Mouse (Mus musculus) thymus, postnatal 4 days (tissue): ENCODE results near the gene Olfr1161.
"Not testable (repeated sequence)": the region's sequence is repeated elsewhere in the genome, so short reads cannot be mapped to it uniquely, and the experiment has no call there.

ENCODE experiments used
- DNase-seq: peaks from one replicate; pipeline ENCODE4 v3.0.0; 2021

The Olfr1161 gene

GRCm38 (mm10) chr2:88022474-88022873 is at the start of gene Olfr1161:
Gene Olfr1161, plus strand, starts transcription at chr2:88022774.
- not testable (repeated sequence) for DNase-seq

GRCm38 (mm10) chr2:87974563-87974962 is 48.0 kb upstream of the Olfr1161 start, which contains the start of gene Olfr74:
Gene Olfr74, minus strand, starts transcription at chr2:87974663.
- no peak for DNase-seq

GRCm38 (mm10) chr2:87989813-87990212 is 32.8 kb upstream of the Olfr1161 start, which contains the start of gene Olfr1158:
Gene Olfr1158, plus strand, starts transcription at chr2:87990113.
- DNase-seq: no peak

- no peak for DNase-seq
Observed at GRCm38 (mm10) chr2:88007515-88008318, 14.9 kb upstream of the Olfr1161 start, which contains the start of gene Olfr1160. Gene Olfr1160, minus strand, starts transcription at chr2:88008268.

- no peak for DNase-seq
Observed at GRCm38 (mm10) chr2:88037599-88037998, 15.0 kb downstream of the Olfr1161 start, which contains the start of gene Olfr73. Gene Olfr73, minus strand, starts transcription at chr2:88037699.

GRCm38 (mm10) chr2:88051029-88051428 is 28.5 kb downstream of the Olfr1161 start, which contains the start of gene Olfr1162:
Gene Olfr1162, minus strand, starts transcription at chr2:88051129.
- no peak for DNase-seq

GRCm38 (mm10) chr2:88063587-88063986 is 41.0 kb downstream of the Olfr1161 start:
- no peak for DNase-seq

GRCm38 (mm10) chr2:88071730-88072129 is 49.2 kb downstream of the Olfr1161 start, which contains the start of gene Olfr1163:
Gene Olfr1163, minus strand, starts transcription at chr2:88071830.
- no peak for DNase-seq
